Mouse (Mus musculus) lung, postnatal 0 days (tissue): ENCODE data around the gene Gm10322. TPM values are rescaled to one million over a fixed set of nuclear protein-coding genes. Genes with fewer than 3 reads are reported as not detected.

ENCODE experiments used
- ATAC-seq: fragments of 200-750 bp; cut with Nextera tagmentation; 2 replicates; pipeline ENCODE4 v1.8.0; 2017; ENCODE audit warnings: moderate library complexity
- DNase-seq: peaks from one replicate; pipeline ENCODE4 v3.0.0-alpha.2; 2016; ENCODE audit warnings: low spot score
- H3K27ac ChIP-seq: fragments of 300-500 bp; sonication (generic); 2 replicates; pipeline ENCODE4 v1.5.1; 2014; ENCODE audit warnings: antibody characterized with exemption, mild to moderate bottlenecking, low read length, mixed read lengths
- H3K27me3 ChIP-seq: fragments of 300-500 bp; sonication (generic); replicated peaks from 2 replicates; pipeline ENCODE4 v1.6.1; 2014; ENCODE audit warnings: low read length, mixed read lengths; ENCODE audit not compliant: insufficient read depth
- H3K36me3 ChIP-seq: fragments of 300-500 bp; sonication (generic); 2 replicates; pipeline ENCODE4 v1.6.1; 2014; ENCODE audit warnings: low read length, mixed read lengths; ENCODE audit not compliant: insufficient read depth
- H3K4me1 ChIP-seq: fragments of 300-500 bp; sonication (generic); 2 replicates; pipeline ENCODE4 v1.6.1; 2014; ENCODE audit warnings: antibody characterized with exemption, low read depth, low read length, mixed read lengths; ENCODE audit not compliant: insufficient read depth
- H3K4me2 ChIP-seq: fragments of 300-500 bp; sonication (generic); replicated peaks from 2 replicates; pipeline ENCODE4 v1.6.1; 2014; ENCODE audit warnings: low read depth, mild to moderate bottlenecking, low read length, moderate library complexity, mixed read lengths
- H3K4me3 ChIP-seq: fragments of 300-500 bp; sonication (generic); 2 replicates; pipeline ENCODE4 v1.5.1; 2014; ENCODE audit warnings: low read depth, low read length
- H3K9ac ChIP-seq: fragments of 300-500 bp; sonication (generic); replicated peaks from 2 replicates; pipeline ENCODE4 v1.6.1; 2014; ENCODE audit warnings: low read depth, mild to moderate bottlenecking
- H3K9me3 ChIP-seq: fragments of 300-500 bp; sonication (generic); 2 replicates; pipeline ENCODE4 v1.6.1; 2016; ENCODE audit warnings: low read length, mixed read lengths
- CTCF ChIP-seq: IDR thresholded peaks from 2 replicates; pipeline ENCODE4 v1.5.1; 2016; ENCODE audit warnings: antibody characterized with exemption, mild to moderate bottlenecking
- EP300 ChIP-seq: IDR thresholded peaks from 2 replicates; pipeline ENCODE4 v1.6.1; 2016; ENCODE audit warnings: antibody characterized with exemption, mild to moderate bottlenecking, control low read depth
- WGBS: fragments of 180-500 bp; shearing (Covaris S2); extraction: QIAGEN DNeasy Blood & Tissue Kit; methylation state at CpG from one replicate; pipeline ENCODE4 v1.1.7; 2014; 5-methylcytosine and 5-hydroxymethylcytosine counted together
- polyA plus RNA-seq: library from polyadenylated mRNA; unstranded; fragments of >200 nt; fragmentation: Nextera tagmentation; extraction: Ambion mirVana; gene quantifications from 2 replicates; pipeline ENCODE4 v1.2.1, GENCODE M21; 2015

Gene Gm10322
- polyA plus RNA-seq, 1 experiment from 2014 or later = not detected

- H3K36me3 ChIP-seq = no peaks in the 10 kb centered on the region
- TF ChIP-seq EP300 = no peak
- no peak for TF ChIP-seq CTCF
- ATAC-seq (no peak), DNase-seq (no peak)
- no peak overlapping the region for H3K9ac ChIP-seq
- H3K27ac ChIP-seq = no peak overlapping the region
- H3K9me3 ChIP-seq = no peaks in the 10 kb centered on the region
- no peak overlapping the region for H3K4me2 ChIP-seq
- H3K27me3 ChIP-seq = no peaks in the 10 kb centered on the region
- no peak overlapping the region for H3K4me3 ChIP-seq
- WGBS = 92% methylated on average over 9 of the region's 9 CpGs
- no peaks in the 10 kb centered on the region for H3K4me1 ChIP-seq
These were observed 25.3 kb upstream of the Gm10322 start for GRCm38 (mm10) chr10:59590606-59591005.

DNA sequence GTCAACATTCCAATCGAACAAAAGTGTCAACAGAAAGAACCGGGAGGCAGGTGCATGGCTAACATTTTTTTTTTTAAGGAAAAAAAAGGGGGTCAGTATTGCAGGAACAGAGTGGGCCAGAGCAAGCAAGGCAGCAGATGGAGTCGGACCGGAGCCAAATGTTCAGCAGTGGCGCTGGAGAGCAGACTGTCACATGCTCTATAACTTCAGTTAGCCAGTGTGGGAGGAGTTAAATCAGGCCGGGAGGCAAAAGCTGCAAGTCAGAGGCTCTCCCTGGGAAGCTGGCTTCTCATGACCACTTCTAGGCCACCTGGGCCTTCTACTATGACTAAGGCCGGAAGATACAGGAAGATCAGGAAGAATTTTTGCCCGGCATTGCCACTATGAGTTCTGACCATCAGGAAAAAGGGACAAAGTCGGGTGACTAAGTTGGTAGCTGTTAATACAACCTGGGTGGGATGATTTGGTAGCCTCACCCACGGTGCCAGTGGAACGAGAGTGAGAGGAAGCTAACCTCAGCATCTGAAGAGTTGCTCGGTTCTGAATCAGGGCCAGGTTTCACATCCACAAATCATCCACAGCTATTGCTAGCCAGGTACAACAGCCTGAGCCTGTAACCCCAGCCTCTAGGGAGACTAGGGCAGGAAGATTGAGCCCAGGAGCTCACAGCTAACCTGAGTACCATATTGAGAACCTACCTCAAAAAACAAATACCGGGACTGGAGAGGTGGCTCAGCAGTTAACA lies 21.9 kb upstream of the Gm10322 start:
- Histone ChIP-seq H3K36me3 (no peaks in the 10 kb centered on the region), H3K9ac (no peak overlapping the region), H3K27ac (no peak overlapping the region), H3K4me1 (no peaks in the 10 kb centered on the region), H3K27me3 (no peaks in the 10 kb centered on the region), H3K9me3 (no peaks in the 10 kb centered on the region), H3K4me2 (no peak overlapping the region), H3K4me3 (no peak overlapping the region)
- WGBS = 67% methylated on average over 13 of the region's 13 CpGs
- peak; percentile 40 for DNase-seq
- ATAC-seq = no peak
- TF ChIP-seq EP300 (no peak), CTCF (peak; percentile 5; the same call in 1 of the 2 replicates)

- DNase-seq (no peak), ATAC-seq (no peak)
- Histone ChIP-seq H3K27me3 (no peaks in the 10 kb centered on the region), H3K27ac (no peak overlapping the region), H3K36me3 (no peaks in the 10 kb centered on the region), H3K4me3 (no peak overlapping the region), H3K4me1 (no peaks in the 10 kb centered on the region), H3K4me2 (no peak overlapping the region), H3K9ac (no peak overlapping the region), H3K9me3 (no peaks in the 10 kb centered on the region)
- 57% methylated on average over 8 of the region's 8 CpGs for WGBS
- no peak for TF ChIP-seq CTCF
- no peak for TF ChIP-seq EP300
These were observed 15.3 kb upstream of the Gm10322 start for GRCm38 (mm10) chr10:59600516-59600915.

DNA sequence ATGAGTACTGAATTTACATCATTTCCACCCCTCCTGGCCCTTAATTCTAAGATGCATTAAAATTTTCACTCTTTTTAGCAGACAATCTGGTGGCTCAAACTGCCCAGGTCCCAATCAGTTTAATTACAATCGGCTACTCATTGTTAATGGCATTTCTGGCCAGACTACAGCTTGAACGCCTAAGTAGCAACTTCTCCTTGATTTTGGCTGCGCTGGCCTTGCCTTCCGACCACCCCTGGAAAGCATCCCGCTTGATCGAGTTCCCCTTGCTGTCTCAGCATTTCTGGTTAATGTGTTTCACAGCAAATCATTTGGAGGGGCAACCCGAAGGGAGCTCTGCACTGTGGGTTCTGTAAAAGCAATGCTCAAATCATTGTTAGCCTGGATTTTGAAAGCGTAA lies 13.8 kb upstream of the Gm10322 start:
- WGBS = 73% methylated on average over 8 of the region's 8 CpGs
- Histone ChIP-seq H3K4me3 (no peak overlapping the region), H3K9me3 (no peaks in the 10 kb centered on the region), H3K36me3 (no peaks in the 10 kb centered on the region), H3K27me3 (no peaks in the 10 kb centered on the region), H3K4me1 (no peaks in the 10 kb centered on the region), H3K27ac (no peak overlapping the region), H3K4me2 (no peak overlapping the region), H3K9ac (no peak overlapping the region)
- no peak for DNase-seq
- TF ChIP-seq EP300 (no peak), CTCF (no peak)
- no peak for ATAC-seq

GRCm38 (mm10) chr10:59602891-59603290 lies 13.0 kb upstream of the Gm10322 start:
- Histone ChIP-seq H3K4me1 (no peaks in the 10 kb centered on the region), H3K36me3 (no peaks in the 10 kb centered on the region), H3K27ac (no peak overlapping the region), H3K4me2 (no peak overlapping the region), H3K9ac (no peak overlapping the region), H3K9me3 (no peaks in the 10 kb centered on the region), H3K27me3 (no peaks in the 10 kb centered on the region), H3K4me3 (no peak overlapping the region)
- DNase-seq (no peak), ATAC-seq (no peak)
- TF ChIP-seq CTCF = no peak
- no peak for TF ChIP-seq EP300
- 65% methylated on average over 14 of the region's 14 CpGs for WGBS

DNA sequence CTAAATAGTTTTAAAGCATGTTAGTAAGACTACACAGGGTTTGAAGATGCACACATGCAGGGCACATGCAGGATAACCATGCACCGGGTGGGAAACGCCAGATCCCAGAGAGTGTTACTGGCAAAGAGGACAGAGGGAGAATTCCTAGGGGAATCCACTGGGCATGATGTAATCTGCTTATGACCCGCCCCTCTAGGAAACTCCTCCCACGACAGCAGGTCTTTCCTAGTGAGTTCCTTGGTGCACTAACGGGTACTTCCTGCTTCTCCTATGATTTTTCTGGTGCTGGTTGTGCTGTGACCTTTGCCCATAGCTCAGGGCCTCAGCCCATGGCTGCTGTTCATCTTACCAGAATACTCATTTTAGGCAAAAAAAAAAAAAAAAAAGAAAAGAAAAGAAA lies 12.0 kb upstream of the Gm10322 start:
- Histone ChIP-seq H3K36me3 (no peaks in the 10 kb centered on the region), H3K27ac (no peak overlapping the region), H3K9me3 (no peaks in the 10 kb centered on the region), H3K9ac (no peak overlapping the region), H3K4me3 (no peak overlapping the region), H3K4me1 (no peaks in the 10 kb centered on the region), H3K4me2 (no peak overlapping the region), H3K27me3 (no peaks in the 10 kb centered on the region)
- ATAC-seq (no peak), DNase-seq (no peak)
- WGBS = 56% methylated on average over 5 of the region's 5 CpGs
- no peak for TF ChIP-seq CTCF
- no peak for TF ChIP-seq EP300
